Mouse (Mus musculus) stomach, embryonic 14.5 days (tissue): ENCODE measurements around the gene Gm5152. TPM values are rescaled to one million over a fixed set of nuclear protein-coding genes. Genes with fewer than 3 reads are reported as not detected.
"Not testable (repeated sequence)": the region's sequence is repeated elsewhere in the genome, so short reads cannot be mapped to it uniquely, and the experiment has no call there.

Experiments used
- ATAC-seq: fragments of 200-750 bp; cut with Nextera tagmentation; 2 replicates; pipeline ENCODE4 v1.8.0; 2017; ENCODE audit warnings: low read depth, moderate TSS enrichment; ENCODE audit not compliant: insufficient number of reproducible peaks, insufficient read depth, low FRiP score
- H3K27ac ChIP-seq: fragments of 300-500 bp; sonication (generic); 2 replicates; pipeline ENCODE4 v1.5.1; 2014; ENCODE audit warnings: mild to moderate bottlenecking, low read length, moderate library complexity, mixed read lengths
- H3K27me3 ChIP-seq: fragments of 300-500 bp; sonication (generic); 2 replicates; pipeline ENCODE4 v1.6.1; 2014; ENCODE audit warnings: low read length, control low read depth, mixed read lengths; ENCODE audit not compliant: control insufficient read depth, insufficient read depth
- H3K36me3 ChIP-seq: fragments of 300-500 bp; sonication (generic); 2 replicates; pipeline ENCODE4 v1.6.1; 2014; ENCODE audit warnings: mild to moderate bottlenecking, control low read depth, low read length, moderate library complexity, mixed read lengths; ENCODE audit not compliant: control insufficient read depth, insufficient read depth
- H3K4me1 ChIP-seq: fragments of 300-500 bp; sonication (generic); 2 replicates; pipeline ENCODE4 v1.6.1; 2014; ENCODE audit warnings: low read length, control low read depth, mixed read lengths; ENCODE audit not compliant: control insufficient read depth, insufficient read depth
- H3K4me2 ChIP-seq: fragments of 300-500 bp; sonication (generic); replicated peaks from 2 replicates; pipeline ENCODE4 v1.6.1; 2014; ENCODE audit warnings: low read depth, low read length, control low read depth
- H3K4me3 ChIP-seq: fragments of 300-500 bp; sonication (generic); 2 replicates; pipeline ENCODE4 v1.5.1; 2014; ENCODE audit warnings: low read depth, low read length, control low read depth
- H3K9ac ChIP-seq: fragments of 300-500 bp; sonication (generic); replicated peaks from 2 replicates; pipeline ENCODE4 v1.6.1; 2014; ENCODE audit warnings: low read depth, mild to moderate bottlenecking, control low read depth, low read length, moderate library complexity, mixed read lengths
- H3K9me3 ChIP-seq: fragments of 300-500 bp; sonication (generic); 2 replicates; pipeline ENCODE4 v1.6.1; 2016; ENCODE audit warnings: low read depth, low read length, control low read depth; ENCODE audit not compliant: control insufficient read depth
- WGBS: fragments of 180-500 bp; shearing (Covaris S2); extraction: QIAGEN DNeasy Blood & Tissue Kit; methylation state at CpG from one replicate; pipeline ENCODE4 v1.1.7; 2014; 5-methylcytosine and 5-hydroxymethylcytosine counted together
- polyA plus RNA-seq: library from polyadenylated mRNA; unstranded; fragments of >200 nt; fragmentation: Nextera tagmentation; extraction: Ambion mirVana; gene quantifications from 2 replicates; pipeline ENCODE4 v1.2.1, GENCODE M21; 2014

Gene Gm5152
- not detected in 2 replicates for polyA plus RNA-seq

DNA sequence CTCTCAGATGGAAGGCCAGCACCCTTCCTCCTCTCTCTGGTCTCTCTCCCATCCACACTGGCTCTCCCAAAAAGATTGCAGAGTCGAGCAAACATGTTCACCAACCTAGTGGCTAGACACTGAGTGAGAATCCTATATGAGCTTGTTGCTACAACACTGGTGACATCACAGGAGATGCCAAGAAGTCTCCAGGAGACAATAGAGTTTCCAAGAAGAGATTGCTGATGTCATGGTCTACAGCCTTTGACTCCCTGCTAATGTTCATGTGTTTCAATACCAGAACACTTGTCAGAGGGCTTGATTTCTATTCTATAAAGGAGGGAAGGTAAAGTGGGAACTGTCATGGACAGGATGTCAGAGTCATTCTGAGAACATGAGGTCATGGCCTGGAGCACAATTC is at the start of gene Gm5152:
Gene Gm5152, minus strand, starts transcription at position 101 of the 400 bp plus-strand sequence.
- not testable (repeated sequence) for H3K9me3 ChIP-seq

GRCm38 (mm10) chr5:10254768-10255167 is 8.4 kb upstream of the Gm5152 start:
- not testable (repeated sequence) for H3K9ac ChIP-seq, H3K4me1 ChIP-seq, H3K4me3 ChIP-seq, H3K9me3 ChIP-seq, H3K27me3 ChIP-seq, H3K36me3 ChIP-seq, H3K27ac ChIP-seq, H3K4me2 ChIP-seq, ATAC-seq
- 82% methylated on average over 1 of the region's 1 CpGs for whole genome bisulfite sequencing

More for the DNA sequence above, at the start of gene Gm5152:
- not testable (repeated sequence) for H3K4me3 ChIP-seq, H3K27ac ChIP-seq, H3K4me1 ChIP-seq, H3K27me3 ChIP-seq, H3K36me3 ChIP-seq, H3K9ac ChIP-seq, ATAC-seq, H3K4me2 ChIP-seq
- WGBS = no CpG with 5 or more reads among the region's 1 CpGs

DNA sequence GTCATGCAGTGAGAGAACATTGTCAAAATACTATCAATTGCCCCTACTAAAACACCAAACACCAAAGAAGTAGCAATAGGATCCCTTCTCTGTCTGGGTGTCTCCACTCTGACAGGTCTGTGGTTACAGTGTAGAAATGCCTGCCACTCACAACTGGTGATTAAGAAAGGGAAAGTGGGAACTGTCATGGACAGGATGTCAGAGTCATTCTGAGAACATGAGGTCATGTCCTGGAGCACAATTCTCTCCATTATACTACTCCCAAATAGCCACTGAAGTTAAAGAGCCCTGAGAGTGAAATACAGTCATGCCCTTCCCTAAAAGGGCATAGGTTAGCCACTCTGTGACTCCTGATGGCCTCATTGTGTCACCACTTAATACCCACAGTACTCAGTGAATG is 556 bp downstream of the Gm5152 start:
- not testable (repeated sequence) for H3K27me3 ChIP-seq, H3K4me1 ChIP-seq, H3K4me3 ChIP-seq, H3K4me2 ChIP-seq, H3K27ac ChIP-seq, H3K9ac ChIP-seq, ATAC-seq, H3K9me3 ChIP-seq, H3K36me3 ChIP-seq

DNA sequence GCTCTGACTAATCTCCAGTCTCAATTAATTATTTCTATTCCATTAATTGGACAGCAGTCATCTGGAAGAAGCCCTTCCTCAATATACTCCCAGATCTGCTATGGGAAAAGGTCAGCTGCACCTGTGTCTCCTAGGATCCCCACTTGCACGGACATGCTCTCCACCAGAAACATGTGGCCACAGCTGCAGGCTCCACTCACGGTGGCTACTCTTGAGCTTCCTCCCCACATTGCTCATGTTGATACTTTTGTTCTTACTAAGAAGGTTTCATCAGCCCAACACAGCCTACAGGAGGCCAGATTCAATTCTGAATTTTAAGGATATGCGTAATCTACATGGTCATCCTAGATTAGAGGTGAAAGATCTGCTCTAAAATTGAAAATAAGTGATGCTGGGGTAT is 5.9 kb downstream of the Gm5152 start:
- H3K27ac ChIP-seq, H3K9ac ChIP-seq, H3K9me3 ChIP-seq, H3K27me3 ChIP-seq, H3K4me2 ChIP-seq, ATAC-seq, H3K4me3 ChIP-seq, H3K4me1 ChIP-seq, H3K36me3 ChIP-seq: not testable (repeated sequence)
- 87% methylated on average over 3 of the region's 3 CpGs for WGBS

GRCm38 (mm10) chr5:10220317-10220716 is 26.0 kb downstream of the Gm5152 start:
- ATAC-seq = no peak
- Histone ChIP-seq H3K36me3 (no peaks in the 10 kb centered on the region), H3K9ac (no peak overlapping the region), H3K4me3 (no peak overlapping the region), H3K27me3 (no peaks in the 10 kb centered on the region), H3K27ac (no peak overlapping the region), H3K4me2 (no peak overlapping the region), H3K4me1 (no peaks in the 10 kb centered on the region), H3K9me3 (no peaks in the 10 kb centered on the region)

DNA sequence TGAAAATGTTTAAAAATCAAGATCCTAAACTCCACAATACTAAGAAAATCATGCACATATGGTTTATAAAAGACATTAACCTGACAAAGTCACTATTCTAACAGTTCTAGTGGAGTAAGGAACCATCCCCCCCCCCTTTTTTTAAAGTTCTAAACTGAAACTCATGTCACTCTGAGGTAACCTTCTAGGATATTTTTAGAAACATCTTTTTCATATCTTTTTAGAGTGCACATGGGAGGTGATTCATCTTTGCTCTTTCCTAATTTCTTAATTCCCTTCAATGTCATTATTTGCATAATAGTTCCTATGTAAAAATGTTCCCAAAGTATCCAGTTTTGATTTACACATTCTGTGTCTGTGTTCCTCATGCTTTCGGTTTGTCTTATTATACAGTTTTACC is 43.3 kb downstream of the Gm5152 start:
- Histone ChIP-seq H3K36me3 (no peaks in the 10 kb centered on the region), H3K4me3 (no peak overlapping the region), H3K4me1 (no peaks in the 10 kb centered on the region), H3K9me3 (no peaks in the 10 kb centered on the region), H3K27me3 (no peaks in the 10 kb centered on the region), H3K4me2 (no peak overlapping the region), H3K9ac (no peak overlapping the region), H3K27ac (no peak overlapping the region)
- no peak for ATAC-seq
- WGBS = 93% methylated on average over 1 of the region's 1 CpGs

DNA sequence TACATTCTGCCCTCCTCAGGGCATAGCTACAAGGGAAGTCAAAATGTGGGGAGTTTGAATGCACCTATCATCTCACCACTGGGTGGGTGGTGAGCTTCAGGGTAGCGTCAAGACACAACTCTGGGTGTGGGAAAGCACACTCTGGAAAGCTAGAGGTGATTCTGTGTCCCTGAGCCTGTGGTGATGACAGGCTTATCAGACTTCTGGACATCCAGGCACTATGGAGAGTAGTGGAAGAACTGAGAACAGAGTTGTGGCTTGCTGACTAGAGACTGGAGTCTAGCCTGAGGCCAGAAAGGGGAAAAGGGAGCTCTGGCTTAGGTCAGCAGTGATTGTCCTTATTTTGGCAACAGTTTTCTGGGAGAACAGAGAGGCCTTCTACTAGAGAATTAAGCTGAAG is 49.4 kb downstream of the Gm5152 start:
- no peaks in the 10 kb centered on the region for H3K27me3 ChIP-seq
- no peak overlapping the region for H3K27ac ChIP-seq
- WGBS = 72% methylated on average over 1 of the region's 1 CpGs
- H3K9ac ChIP-seq = no peak overlapping the region
- no peak overlapping the region for H3K4me3 ChIP-seq
- H3K9me3 ChIP-seq = no peaks in the 10 kb centered on the region
- no peak for ATAC-seq
- no peaks in the 10 kb centered on the region for H3K36me3 ChIP-seq
- H3K4me1 ChIP-seq = no peaks in the 10 kb centered on the region
- no peak overlapping the region for H3K4me2 ChIP-seq
